Comparison of ENCODE assay signal across 9 mouse cellular contexts in genomic region chr8:34392981-34393828, GRCm38 (mm10).
DNase-seq lines count a peak whose midpoint lies in the region; ATAC-seq and TF ChIP-seq lines count a peak whose summit lies in the region.
"Had no signal": no experiment of that assay in that cellular context is flagged by ENCODE, and none has a peak within 500 bp of the region (broad histone marks: within the 10 kb centered on the region; RNA-seq: fewer than 3 reads in every experiment).

No protein-coding gene starts in this region.

- no peak for TF ChIP-seq CTCF in thymus, adult 2 months (IDR thresholded peaks at IDR 0.05; ENCODE audit: borderline replicate concordance, control insufficient read depth, extremely low read depth, insufficient read depth, low read length, poor library complexity)

- DNase-seq in brain, embryonic 18.5 days (ENCODE audit: low read depth, low spot score) = peak; percentile 67
- peak; percentile 79 to 84 for DNase-seq in cerebellum, postnatal 25 days
- no peak for DNase-seq in thymus, adult 2 months
- no peak for DNase-seq in MN1 (ENCODE audit: low spot score)
- DNase-seq in liver = no peak
- no peak for DNase-seq in adrenal gland, postnatal 14 days

- H3K4me2 ChIP-seq in hindbrain, embryonic 15.5 days = no peak overlapping the region
- H3K4me2 ChIP-seq in limb, embryonic 12.5 days = peak overlapping the region; percentile 33

- peak overlapping the region; percentile 77 for H3K27ac ChIP-seq in hindbrain, embryonic 15.5 days (replicated peaks)
- peak overlapping the region; percentile 84 for H3K27ac ChIP-seq in limb, embryonic 12.5 days
- H3K27ac ChIP-seq in thymus, adult 2 months (ENCODE audit: control insufficient read depth, insufficient read depth, low read length) = no peak overlapping the region
- H3K27ac ChIP-seq: liver, embryonic 14.5 days had no signal

- H3K36me3 ChIP-seq in hindbrain, embryonic 15.5 days = no peaks in the 10 kb centered on the region
- no peaks in the 10 kb centered on the region for H3K36me3 ChIP-seq in limb, embryonic 12.5 days
- H3K36me3 ChIP-seq in thymus, adult 2 months (ENCODE audit: control insufficient read depth, insufficient read depth, low read length) = no peaks in the 10 kb centered on the region

- peak; percentile 35; the same call in 1 of the 2 replicates for ATAC-seq in hindbrain, embryonic 15.5 days (ENCODE audit: low FRiP score, low read depth)
- ATAC-seq in limb, embryonic 12.5 days (ENCODE audit: insufficient number of reproducible peaks, insufficient read depth, low FRiP score, low TSS enrichment, low read depth) = no peak

- no peak overlapping the region for H3K9ac ChIP-seq in hindbrain, embryonic 15.5 days
- H3K9ac ChIP-seq in limb, embryonic 12.5 days (replicated peaks) = no peak overlapping the region
- H3K9ac ChIP-seq: liver, embryonic 14.5 days had no signal

- no peaks in the 10 kb centered on the region for H3K27me3 ChIP-seq in hindbrain, embryonic 15.5 days
- H3K27me3 ChIP-seq in limb, embryonic 12.5 days = no peaks in the 10 kb centered on the region
- no peaks in the 10 kb centered on the region for H3K27me3 ChIP-seq in thymus, adult 2 months (ENCODE audit: control insufficient read depth, insufficient read depth, low read length)

- H3K4me1 ChIP-seq in hindbrain, embryonic 15.5 days (replicated peaks) = peaks cover 35% of the 10 kb centered on the region
- peaks cover 27% of the 10 kb centered on the region for H3K4me1 ChIP-seq in limb, embryonic 12.5 days (replicated peaks)
- peaks cover 19% of the 10 kb centered on the region for H3K4me1 ChIP-seq in thymus, adult 2 months (replicated peaks; ENCODE audit: control insufficient read depth, insufficient read depth, low read length)

- H3K9me3 ChIP-seq in hindbrain, embryonic 15.5 days = no peaks in the 10 kb centered on the region
- peaks cover 4% of the 10 kb centered on the region; the same call in 1 of the 2 replicates for H3K9me3 ChIP-seq in limb, embryonic 12.5 days

- WGBS in hindbrain, embryonic 15.5 days = 70% methylated on average over 15 of the region's 15 CpGs
- 84% methylated on average over 15 of the region's 15 CpGs for WGBS in limb, embryonic 12.5 days
- 96% methylated on average over 15 of the region's 15 CpGs for WGBS in thymus, adult 2 months

- no peak for TF ChIP-seq POLR2A in thymus, adult 2 months (IDR thresholded peaks at IDR 0.05; ENCODE audit: control insufficient read depth, extremely low read depth, insufficient read depth, low read length, poor library complexity)

- no peak overlapping the region for H3K4me3 ChIP-seq in hindbrain, embryonic 15.5 days
- no peak overlapping the region for H3K4me3 ChIP-seq in limb, embryonic 12.5 days (replicated peaks)
- no peak overlapping the region for H3K4me3 ChIP-seq in thymus, adult 2 months (ENCODE audit: control insufficient read depth, insufficient read depth, low read length)

Comparison
In these comparisons a context has a peak if more than half of its experiments do, and no peak if none do; other contexts are left out.
1. DNase-seq: peak in brain, embryonic 18.5 days (single experiment) and cerebellum, postnatal 25 days (2 of 2); none in thymus, adult 2 months (single experiment), MN1 (single experiment), liver (single experiment) and adrenal gland, postnatal 14 days (single experiment).